Mouse (Mus musculus) stomach, embryonic 16.5 days (tissue): ENCODE measurements around the gene Elfn1. TPM values are rescaled to one million over a fixed set of nuclear protein-coding genes. Genes with fewer than 3 reads are reported as not detected.

Experiments used
- ATAC-seq: fragments of 200-750 bp; cut with Nextera tagmentation; 2 replicates; pipeline ENCODE4 v1.8.0; 2017; ENCODE audit warnings: moderate number of reproducible peaks, moderate TSS enrichment; ENCODE audit not compliant: insufficient read depth, low FRiP score
- H3K27ac ChIP-seq: fragments of 300-500 bp; sonication (generic); 2 replicates; pipeline ENCODE4 v1.5.1; 2014; ENCODE audit warnings: low read length
- H3K27me3 ChIP-seq: fragments of 300-500 bp; sonication (generic); 2 replicates; pipeline ENCODE4 v1.6.1; 2014; ENCODE audit warnings: low read length, control low read depth, mixed read lengths; ENCODE audit not compliant: control insufficient read depth, insufficient read depth
- H3K36me3 ChIP-seq: fragments of 300-500 bp; sonication (generic); 2 replicates; pipeline ENCODE4 v1.6.1; 2014; ENCODE audit warnings: low read length; ENCODE audit not compliant: control insufficient read depth, insufficient read depth
- H3K4me1 ChIP-seq: fragments of 300-500 bp; sonication (generic); 2 replicates; pipeline ENCODE4 v1.6.1; 2014; ENCODE audit warnings: low read length, control low read depth, mixed read lengths; ENCODE audit not compliant: control insufficient read depth, insufficient read depth
- H3K4me2 ChIP-seq: fragments of 300-500 bp; sonication (generic); 2 replicates; pipeline ENCODE4 v1.6.1; 2014; ENCODE audit warnings: low read depth, low read length, mixed read lengths
- H3K4me3 ChIP-seq: fragments of 300-500 bp; sonication (generic); replicated peaks from 2 replicates; pipeline ENCODE4 v1.5.1; 2014; ENCODE audit warnings: mild to moderate bottlenecking, low read length
- H3K9ac ChIP-seq: fragments of 300-500 bp; sonication (generic); 2 replicates; pipeline ENCODE4 v1.6.1; 2014; ENCODE audit warnings: low read length
- H3K9me3 ChIP-seq: fragments of 300-500 bp; sonication (generic); replicated peaks from 2 replicates; pipeline ENCODE4 v1.6.1; 2016; ENCODE audit warnings: low read length, control low read depth; ENCODE audit not compliant: control insufficient read depth
- WGBS: fragments of 180-500 bp; shearing (Covaris S2); extraction: QIAGEN DNeasy Blood & Tissue Kit; methylation state at CpG from one replicate; pipeline ENCODE4 v1.1.7; 2014; 5-methylcytosine and 5-hydroxymethylcytosine counted together
- polyA plus RNA-seq: library from polyadenylated mRNA; unstranded; fragments of >200 nt; fragmentation: Nextera tagmentation; extraction: Ambion mirVana; gene quantifications from 2 replicates; pipeline ENCODE4 v1.2.1, GENCODE M21; 2015

The Elfn1 gene
- polyA plus RNA-seq, result 0.11 and 0.36 TPM in 2 replicates

DNA sequence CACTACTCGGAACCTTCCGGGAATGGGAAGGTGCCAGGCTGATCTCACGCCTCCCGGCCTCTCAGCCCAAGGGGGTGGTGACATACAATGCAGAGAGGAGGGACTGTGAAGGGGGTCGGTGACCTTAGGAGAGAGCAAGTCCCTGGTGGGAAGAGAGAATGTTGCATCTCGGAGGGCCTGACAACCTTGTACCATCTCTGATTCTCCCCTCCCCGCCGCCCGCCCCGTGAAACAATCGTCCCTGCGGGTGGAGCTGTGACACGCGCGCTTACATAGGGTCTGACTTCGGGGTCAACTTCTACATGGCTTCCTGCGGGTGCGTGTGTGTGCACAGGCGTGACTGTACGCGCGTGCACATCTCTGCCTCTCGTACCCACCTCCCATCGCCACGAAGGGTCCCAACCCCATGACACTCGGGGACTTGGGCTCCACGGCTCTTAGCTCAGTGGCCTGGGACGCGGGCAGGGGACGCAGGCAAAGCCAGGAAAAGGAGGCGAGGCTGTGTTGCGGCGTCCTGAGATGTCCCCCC lies at the start of gene Elfn1:
Gene Elfn1, plus strand, starts transcription at position 230 of the 529 bp plus-strand sequence.
- ATAC-seq, result no peak

DNA sequence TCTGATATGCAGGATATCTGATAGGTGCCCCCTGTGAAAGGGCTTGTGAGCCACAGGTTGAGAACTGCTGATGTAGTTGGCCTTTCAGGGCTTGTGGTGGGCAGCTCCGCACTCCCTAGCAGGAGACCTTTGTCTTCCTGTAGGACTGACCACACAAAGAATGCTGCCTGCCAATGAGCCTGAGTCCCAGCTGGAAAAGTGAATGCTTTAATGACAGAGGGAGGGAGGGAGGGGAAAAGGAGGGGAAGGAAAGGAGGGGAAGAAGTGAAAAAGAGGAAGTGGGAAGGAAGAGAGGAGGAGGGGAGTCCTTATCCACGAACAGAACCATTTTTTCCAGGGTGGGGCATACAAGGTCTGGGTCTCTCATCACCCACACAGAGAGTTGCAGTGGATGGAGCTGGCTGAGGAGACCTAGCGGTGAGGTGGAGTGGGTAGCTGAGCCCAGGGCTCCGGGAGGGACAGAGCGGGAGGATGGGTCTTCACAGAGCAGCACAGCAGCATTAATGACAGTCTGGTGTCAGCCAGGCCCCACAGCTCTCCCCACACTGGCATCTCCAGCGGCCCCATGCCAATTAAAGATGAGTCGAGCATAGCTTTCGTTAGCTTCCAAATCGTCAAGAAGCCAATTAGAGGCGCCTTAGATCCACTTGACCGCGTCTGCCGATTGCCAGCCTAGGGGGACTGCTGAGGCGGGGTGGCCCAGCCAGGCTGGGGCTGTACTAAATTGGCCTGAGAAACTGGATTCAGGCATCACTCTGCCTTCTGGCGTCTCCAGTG lies 47.2 kb upstream of the Elfn1 start:
- no peaks in the 10 kb centered on the region for H3K4me1 ChIP-seq
- no peak overlapping the region for H3K4me3 ChIP-seq
- H3K9ac ChIP-seq, result no peak overlapping the region
- no peak overlapping the region for H3K4me2 ChIP-seq
- H3K36me3 ChIP-seq, result no peaks in the 10 kb centered on the region
- no peaks in the 10 kb centered on the region for H3K9me3 ChIP-seq
- ATAC-seq, result no peak
- H3K27ac ChIP-seq, result no peak overlapping the region
- WGBS, result 60% methylated on average over 15 of the region's 15 CpGs
- H3K27me3 ChIP-seq, result no peaks in the 10 kb centered on the region

More for the DNA sequence above, at the start of gene Elfn1:
- Histone ChIP-seq H3K9ac (peak within 1 kb of the TSS; percentile 61), H3K4me1 (peaks cover 18% of the 10 kb centered on the region), H3K4me3 (peak within 1 kb of the TSS; percentile 58), H3K36me3 (no peaks in the 10 kb centered on the region), H3K27me3 (peaks cover 57% of the 10 kb centered on the region), H3K9me3 (no peaks in the 10 kb centered on the region), H3K27ac (no peak within 1 kb of the TSS), H3K4me2 (peak within 1 kb of the TSS; percentile 84)
- WGBS, result under 1% methylated on average over 33 of the region's 33 CpGs

- Histone ChIP-seq H3K9me3 (no peaks in the 10 kb centered on the region), H3K4me3 (no peak overlapping the region), H3K27ac (no peak overlapping the region), H3K9ac (no peak overlapping the region), H3K4me2 (no peak overlapping the region), H3K27me3 (no peaks in the 10 kb centered on the region), H3K36me3 (no peaks in the 10 kb centered on the region), H3K4me1 (no peaks in the 10 kb centered on the region)
- no peak for ATAC-seq
- WGBS, result 39% methylated on average over 4 of the region's 4 CpGs
Measured at GRCm38 (mm10) chr5:139862759-139863158, 45.0 kb upstream of the Elfn1 start.

GRCm38 (mm10) chr5:139870886-139871285 lies 36.9 kb upstream of the Elfn1 start:
- H3K27ac ChIP-seq, result no peak overlapping the region
- H3K27me3 ChIP-seq, result no peaks in the 10 kb centered on the region
- H3K4me2 ChIP-seq, result no peak overlapping the region
- H3K4me3 ChIP-seq, result no peak overlapping the region
- H3K36me3 ChIP-seq, result no peaks in the 10 kb centered on the region
- WGBS, result 8% methylated on average over 4 of the region's 4 CpGs
- no peak overlapping the region for H3K9ac ChIP-seq
- ATAC-seq, result no peak
- H3K9me3 ChIP-seq, result no peaks in the 10 kb centered on the region
- no peaks in the 10 kb centered on the region for H3K4me1 ChIP-seq

- no peak for ATAC-seq
- Histone ChIP-seq H3K27ac (no peak overlapping the region), H3K27me3 (no peaks in the 10 kb centered on the region), H3K36me3 (no peaks in the 10 kb centered on the region), H3K4me1 (no peaks in the 10 kb centered on the region), H3K9ac (no peak overlapping the region), H3K4me3 (no peak overlapping the region), H3K9me3 (no peaks in the 10 kb centered on the region), H3K4me2 (no peak overlapping the region)
- 83% methylated on average over 1 of the region's 1 CpGs for WGBS
Measured at GRCm38 (mm10) chr5:139871526-139871925, 36.2 kb upstream of the Elfn1 start.

- H3K27me3 ChIP-seq, result no peaks in the 10 kb centered on the region
- H3K4me2 ChIP-seq, result no peak overlapping the region
- no peaks in the 10 kb centered on the region for H3K4me1 ChIP-seq
- H3K9ac ChIP-seq, result no peak overlapping the region
- no peak for ATAC-seq
- no peak overlapping the region for H3K27ac ChIP-seq
- H3K9me3 ChIP-seq, result no peaks in the 10 kb centered on the region
- H3K36me3 ChIP-seq, result no peaks in the 10 kb centered on the region
- no peak overlapping the region for H3K4me3 ChIP-seq
- 29% methylated on average over 7 of the region's 7 CpGs for WGBS
Measured at GRCm38 (mm10) chr5:139877563-139877962, 30.2 kb upstream of the Elfn1 start.

DNA sequence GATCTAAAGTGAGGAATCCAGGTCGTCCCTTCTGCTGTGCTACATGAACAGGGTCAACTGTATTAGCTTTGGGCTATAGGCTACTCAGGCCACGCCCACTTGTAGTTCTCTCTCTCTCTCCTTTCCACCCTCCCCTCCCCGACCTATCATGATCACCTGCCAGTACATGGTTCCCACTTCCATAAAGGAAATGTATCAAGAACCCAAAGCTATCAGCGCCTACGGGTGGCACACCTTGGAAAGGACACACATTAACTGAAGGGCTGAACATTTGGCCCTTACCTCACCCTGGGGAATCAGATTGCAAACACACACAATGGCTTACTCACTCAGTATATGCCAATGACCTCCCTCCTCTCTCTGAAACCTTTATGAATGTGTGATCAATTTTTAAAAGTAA lies 28.0 kb upstream of the Elfn1 start:
- no peaks in the 10 kb centered on the region for H3K36me3 ChIP-seq
- H3K4me2 ChIP-seq, result no peak overlapping the region
- H3K4me3 ChIP-seq, result no peak overlapping the region
- H3K9ac ChIP-seq, result no peak overlapping the region
- no peak for ATAC-seq
- H3K4me1 ChIP-seq, result no peaks in the 10 kb centered on the region
- WGBS, result 70% methylated on average over 5 of the region's 5 CpGs
- H3K27me3 ChIP-seq, result no peaks in the 10 kb centered on the region
- no peaks in the 10 kb centered on the region for H3K9me3 ChIP-seq
- H3K27ac ChIP-seq, result no peak overlapping the region

DNA sequence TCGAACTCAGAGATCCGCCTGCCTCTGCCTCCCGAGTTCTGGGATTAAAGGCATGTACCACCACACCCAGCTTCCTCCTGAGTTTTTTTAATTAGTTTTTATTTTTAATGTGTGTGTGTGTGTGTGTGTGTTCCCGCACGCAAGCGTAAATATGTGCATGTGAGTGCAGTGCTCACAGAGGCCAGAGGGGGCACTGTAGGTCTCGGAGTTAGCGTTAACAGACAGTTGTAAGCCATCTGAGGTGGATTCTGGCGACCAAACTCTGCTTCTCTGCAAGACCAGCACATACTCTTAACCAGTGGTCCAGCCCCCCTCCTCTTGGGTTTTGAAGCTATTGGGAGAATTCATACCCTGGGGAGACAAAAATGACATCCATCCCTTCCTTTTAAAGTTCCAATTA lies 26.6 kb upstream of the Elfn1 start:
- Histone ChIP-seq H3K4me3 (no peak overlapping the region), H3K9me3 (no peaks in the 10 kb centered on the region), H3K9ac (no peak overlapping the region), H3K36me3 (no peaks in the 10 kb centered on the region), H3K27ac (no peak overlapping the region), H3K27me3 (no peaks in the 10 kb centered on the region), H3K4me1 (no peaks in the 10 kb centered on the region), H3K4me2 (no peak overlapping the region)
- 92% methylated on average over 9 of the region's 9 CpGs for WGBS
- ATAC-seq, result no peak

- WGBS, result 26% methylated on average over 3 of the region's 3 CpGs
- Histone ChIP-seq H3K4me2 (no peak overlapping the region), H3K27me3 (no peaks in the 10 kb centered on the region), H3K4me1 (no peaks in the 10 kb centered on the region), H3K9ac (no peak overlapping the region), H3K27ac (no peak overlapping the region), H3K9me3 (no peaks in the 10 kb centered on the region), H3K4me3 (no peak overlapping the region), H3K36me3 (no peaks in the 10 kb centered on the region)
- no peak for ATAC-seq
Measured at GRCm38 (mm10) chr5:139888624-139889023, 19.1 kb upstream of the Elfn1 start.
